Mouse (Mus musculus) lung, postnatal 0 days (tissue): Measurements from ENCODE around the gene Dner. TPM values are rescaled to one million over a fixed set of nuclear protein-coding genes. Genes with fewer than 3 reads are reported as not detected.

Source experiments
- ATAC-seq: fragments of 200-750 bp; cut with Nextera tagmentation; 2 replicates; pipeline ENCODE4 v1.8.0; 2017; ENCODE audit warnings: moderate library complexity
- DNase-seq: peaks from one replicate; pipeline ENCODE4 v3.0.0-alpha.2; 2016; ENCODE audit warnings: low spot score
- H3K27ac ChIP-seq: fragments of 300-500 bp; sonication (generic); 2 replicates; pipeline ENCODE4 v1.5.1; 2014; ENCODE audit warnings: antibody characterized with exemption, mild to moderate bottlenecking, low read length, mixed read lengths
- H3K27me3 ChIP-seq: fragments of 300-500 bp; sonication (generic); replicated peaks from 2 replicates; pipeline ENCODE4 v1.6.1; 2014; ENCODE audit warnings: low read length, mixed read lengths; ENCODE audit not compliant: insufficient read depth
- H3K36me3 ChIP-seq: fragments of 300-500 bp; sonication (generic); 2 replicates; pipeline ENCODE4 v1.6.1; 2014; ENCODE audit warnings: low read length, mixed read lengths; ENCODE audit not compliant: insufficient read depth
- H3K4me1 ChIP-seq: fragments of 300-500 bp; sonication (generic); 2 replicates; pipeline ENCODE4 v1.6.1; 2014; ENCODE audit warnings: antibody characterized with exemption, low read depth, low read length, mixed read lengths; ENCODE audit not compliant: insufficient read depth
- H3K4me2 ChIP-seq: fragments of 300-500 bp; sonication (generic); replicated peaks from 2 replicates; pipeline ENCODE4 v1.6.1; 2014; ENCODE audit warnings: low read depth, mild to moderate bottlenecking, low read length, moderate library complexity, mixed read lengths
- H3K4me3 ChIP-seq: fragments of 300-500 bp; sonication (generic); 2 replicates; pipeline ENCODE4 v1.5.1; 2014; ENCODE audit warnings: low read depth, low read length
- H3K9ac ChIP-seq: fragments of 300-500 bp; sonication (generic); replicated peaks from 2 replicates; pipeline ENCODE4 v1.6.1; 2014; ENCODE audit warnings: low read depth, mild to moderate bottlenecking
- H3K9me3 ChIP-seq: fragments of 300-500 bp; sonication (generic); 2 replicates; pipeline ENCODE4 v1.6.1; 2016; ENCODE audit warnings: low read length, mixed read lengths
- CTCF ChIP-seq: IDR thresholded peaks from 2 replicates; pipeline ENCODE4 v1.5.1; 2016; ENCODE audit warnings: antibody characterized with exemption, mild to moderate bottlenecking
- EP300 ChIP-seq: IDR thresholded peaks from 2 replicates; pipeline ENCODE4 v1.6.1; 2016; ENCODE audit warnings: antibody characterized with exemption, mild to moderate bottlenecking, control low read depth
- WGBS: fragments of 180-500 bp; shearing (Covaris S2); extraction: QIAGEN DNeasy Blood & Tissue Kit; methylation state at CpG from one replicate; pipeline ENCODE4 v1.1.7; 2014; 5-methylcytosine and 5-hydroxymethylcytosine counted together
- polyA plus RNA-seq: library from polyadenylated mRNA; unstranded; fragments of >200 nt; fragmentation: Nextera tagmentation; extraction: Ambion mirVana; gene quantifications from 2 replicates; pipeline ENCODE4 v1.2.1, GENCODE M21; 2015

Dner gene
- polyA plus RNA-seq, 1 experiment from 2014 or later = 0.48 TPM

DNA sequence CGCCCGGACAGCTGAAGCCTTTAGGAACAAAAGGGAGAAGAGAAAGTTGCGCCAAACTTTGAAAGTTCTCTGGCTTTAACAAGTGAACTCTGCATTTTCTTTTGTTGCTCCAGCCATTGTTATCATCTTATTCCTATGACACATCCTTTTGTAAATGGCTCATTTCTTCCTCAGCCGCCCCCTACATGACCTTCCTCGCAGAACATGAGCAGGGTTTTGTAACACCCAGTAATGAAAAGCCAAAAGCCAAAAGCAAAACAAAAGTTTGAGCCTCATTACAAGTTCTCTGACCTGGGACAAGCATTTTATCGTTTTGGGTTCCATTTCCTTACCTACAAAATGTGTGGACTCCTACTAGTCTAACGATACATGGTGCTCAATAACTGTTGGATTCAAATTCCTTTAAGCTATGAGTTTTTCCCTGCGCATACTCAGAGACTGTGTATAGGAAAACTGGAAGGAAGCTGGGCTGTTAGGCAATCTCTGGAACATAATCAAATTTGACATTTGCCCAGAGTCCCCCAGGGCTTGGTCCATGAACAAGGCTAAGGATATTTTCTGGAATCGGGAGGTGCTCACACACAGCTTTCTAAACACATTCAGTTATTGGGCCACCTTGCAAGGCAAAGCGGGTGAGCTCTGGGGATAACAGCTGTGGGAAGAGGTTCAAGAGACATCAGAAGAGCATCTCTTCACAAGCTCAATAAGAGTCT lies 246.3 kb downstream of the Dner start:
- DNase-seq = peak; percentile 57
- Histone ChIP-seq H3K9ac (no peak overlapping the region), H3K27me3 (no peaks in the 10 kb centered on the region), H3K27ac (no peak overlapping the region), H3K4me1 (no peaks in the 10 kb centered on the region), H3K4me3 (no peak overlapping the region), H3K4me2 (no peak overlapping the region), H3K9me3 (no peaks in the 10 kb centered on the region), H3K36me3 (no peaks in the 10 kb centered on the region)
- TF ChIP-seq EP300 (no peak), CTCF (no peak)
- ATAC-seq = peak; percentile 64
- WGBS = 71% methylated on average over 10 of the region's 10 CpGs

DNA sequence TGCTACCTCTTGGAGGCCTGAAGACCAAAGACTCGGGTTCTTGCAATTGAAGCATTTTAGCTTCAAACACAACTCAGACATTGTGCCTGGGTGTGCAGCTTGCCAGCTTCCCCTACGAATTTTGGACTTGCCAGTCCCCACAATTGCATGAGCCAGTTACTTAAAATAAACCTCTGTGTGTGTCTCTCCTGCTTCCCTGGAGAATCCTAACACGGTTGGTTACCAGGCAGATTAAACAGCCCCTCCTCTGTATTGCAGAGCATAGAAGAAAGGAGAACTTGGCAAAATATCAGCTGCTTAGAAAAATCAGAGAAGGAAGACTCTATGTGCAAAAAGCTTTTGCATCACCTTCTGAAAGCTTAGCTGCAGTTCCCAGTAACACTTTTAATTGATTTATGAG lies 252.4 kb downstream of the Dner start:
- Histone ChIP-seq H3K27me3 (no peaks in the 10 kb centered on the region), H3K4me2 (no peak overlapping the region), H3K9ac (no peak overlapping the region), H3K4me3 (no peak overlapping the region), H3K4me1 (no peaks in the 10 kb centered on the region), H3K9me3 (no peaks in the 10 kb centered on the region), H3K36me3 (no peaks in the 10 kb centered on the region), H3K27ac (no peak overlapping the region)
- TF ChIP-seq CTCF (no peak), EP300 (no peak)
- DNase-seq = no peak
- ATAC-seq = no peak
- WGBS = 54% methylated on average over 3 of the region's 3 CpGs

DNA sequence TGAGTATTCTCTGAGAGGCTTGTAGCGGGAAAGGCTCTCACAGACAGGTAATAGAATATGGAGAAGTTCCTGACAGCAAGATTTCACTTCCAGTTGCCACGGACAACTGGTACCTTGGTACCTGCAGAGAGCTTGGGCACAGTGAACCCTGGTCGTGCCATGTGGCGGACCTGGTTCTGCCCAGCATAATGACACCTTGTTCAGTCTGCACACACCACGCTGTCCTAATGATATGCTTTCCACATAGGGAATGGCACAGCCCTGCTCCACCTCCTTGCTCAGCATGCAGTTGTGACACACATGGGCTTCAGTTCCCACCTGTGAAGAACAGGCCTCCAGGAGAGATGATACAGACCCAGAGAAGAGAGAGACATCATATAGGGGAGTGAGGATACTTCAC lies 253.0 kb downstream of the Dner start:
- H3K27ac ChIP-seq = no peak overlapping the region
- WGBS = 85% methylated on average over 5 of the region's 5 CpGs
- H3K9me3 ChIP-seq = no peaks in the 10 kb centered on the region
- no peak overlapping the region for H3K4me3 ChIP-seq
- TF ChIP-seq CTCF (no peak), EP300 (no peak)
- no peaks in the 10 kb centered on the region for H3K27me3 ChIP-seq
- ATAC-seq = no peak
- H3K36me3 ChIP-seq = no peaks in the 10 kb centered on the region
- no peaks in the 10 kb centered on the region for H3K4me1 ChIP-seq
- no peak for DNase-seq
- no peak overlapping the region for H3K9ac ChIP-seq
- no peak overlapping the region for H3K4me2 ChIP-seq

DNA sequence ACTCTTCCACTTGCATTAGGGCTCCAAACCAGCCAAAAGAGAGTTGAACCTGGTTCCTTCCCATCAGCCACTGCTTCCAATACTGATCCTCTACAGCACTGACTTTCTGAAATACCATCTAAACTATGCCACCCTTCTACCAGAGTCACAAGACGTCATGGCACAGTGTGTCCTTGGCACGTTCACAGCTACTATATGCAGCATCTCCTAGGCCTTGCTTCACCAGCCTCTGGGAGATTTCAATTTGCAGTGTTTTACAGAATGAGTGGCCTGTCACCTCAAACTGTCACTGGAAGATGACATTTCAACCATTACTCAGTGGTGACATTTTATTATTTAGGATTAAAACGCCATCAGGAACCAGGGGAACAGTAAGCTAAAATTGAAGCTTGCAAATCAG lies 254.6 kb downstream of the Dner start:
- no peak overlapping the region for H3K4me2 ChIP-seq
- no peaks in the 10 kb centered on the region for H3K4me1 ChIP-seq
- ATAC-seq (no peak), DNase-seq (no peak)
- TF ChIP-seq CTCF (no peak), EP300 (no peak)
- H3K27me3 ChIP-seq = no peaks in the 10 kb centered on the region
- no peaks in the 10 kb centered on the region for H3K36me3 ChIP-seq
- no peaks in the 10 kb centered on the region for H3K9me3 ChIP-seq
- H3K27ac ChIP-seq = no peak overlapping the region
- H3K4me3 ChIP-seq = no peak overlapping the region
- H3K9ac ChIP-seq = no peak overlapping the region
- WGBS = 73% methylated on average over 3 of the region's 3 CpGs

DNA sequence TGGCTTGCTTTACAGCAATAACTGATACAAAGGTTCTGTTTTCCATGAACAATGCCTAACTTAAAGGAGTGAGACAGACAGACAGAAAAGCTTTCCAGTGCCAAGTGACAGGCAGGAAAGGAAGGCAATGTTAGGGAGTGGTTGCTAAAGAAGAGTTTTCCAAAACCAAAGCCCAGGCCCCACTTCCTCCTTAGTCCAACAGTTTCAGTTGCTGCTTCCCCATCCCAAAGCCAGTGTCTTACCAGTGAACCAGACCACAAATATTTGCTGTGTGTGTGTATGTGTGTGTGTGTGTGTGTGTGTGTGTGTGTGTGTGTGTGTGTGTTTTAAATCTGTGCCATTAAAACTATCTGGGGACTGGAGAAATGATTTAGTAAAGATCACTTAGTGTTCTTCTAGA lies 258.5 kb downstream of the Dner start:
- H3K4me1 ChIP-seq = no peaks in the 10 kb centered on the region
- ATAC-seq (no peak), DNase-seq (no peak)
- H3K27me3 ChIP-seq = no peaks in the 10 kb centered on the region
- TF ChIP-seq CTCF = no peak
- no peak for TF ChIP-seq EP300
- H3K4me3 ChIP-seq = no peak overlapping the region
- no peak overlapping the region for H3K4me2 ChIP-seq
- H3K27ac ChIP-seq = no peak overlapping the region
- no peaks in the 10 kb centered on the region for H3K36me3 ChIP-seq
- H3K9me3 ChIP-seq = no peaks in the 10 kb centered on the region
- no peak overlapping the region for H3K9ac ChIP-seq

DNA sequence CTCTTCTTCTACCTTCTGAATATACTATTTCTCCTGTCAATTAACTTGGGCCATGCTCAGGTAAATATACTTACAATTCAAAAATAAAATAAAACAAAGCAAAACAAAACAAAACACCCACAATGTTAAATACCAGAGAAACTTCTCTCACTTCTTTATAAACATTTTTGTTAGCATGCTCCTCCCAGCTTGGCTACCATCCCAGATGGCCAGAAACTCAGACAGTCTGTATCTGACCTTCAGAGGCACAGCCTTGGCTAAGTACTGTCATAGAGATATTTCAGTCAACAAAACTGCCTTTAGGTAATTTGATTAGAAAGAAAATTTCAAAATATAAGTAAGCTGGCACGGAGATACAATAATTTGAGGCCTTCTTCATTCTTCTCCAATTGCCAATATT lies 259.7 kb downstream of the Dner start:
- Histone ChIP-seq H3K4me3 (no peak overlapping the region), H3K27ac (no peak overlapping the region), H3K4me1 (no peaks in the 10 kb centered on the region), H3K9me3 (no peaks in the 10 kb centered on the region), H3K9ac (no peak overlapping the region), H3K4me2 (no peak overlapping the region), H3K36me3 (no peaks in the 10 kb centered on the region), H3K27me3 (no peaks in the 10 kb centered on the region)
- no peak for DNase-seq
- 43% methylated on average over 1 of the region's 1 CpGs for whole genome bisulfite sequencing
- no peak for ATAC-seq
- TF ChIP-seq EP300 (no peak), CTCF (no peak)
